Mouse (Mus musculus): ENCODE results near the gene Kcmf1. TPM values are rescaled to one million over a fixed set of nuclear protein-coding genes. Genes with fewer than 3 reads are reported as not detected.

Gene Kcmf1
- polyA plus RNA-seq, 1 experiment from 2014 or later, result 34.8 TPM

GRCm38 (mm10) chr6:72824971-72825737, 74.6 kb downstream of the Kcmf1 start:
- H3K4me1 ChIP-seq (ENCODE audit: control insufficient read depth, insufficient read depth, low read length), result peaks cover 9% of the 10 kb centered on the region; the same call in 1 of the 2 replicates
- H3K4me2 ChIP-seq (ENCODE audit: low read length), result peak overlapping the region; percentile 58
- H3K9ac ChIP-seq (replicated peaks; ENCODE audit: low read length), result peak overlapping the region; percentile 39; the same call in 1 of the 2 replicates
- DNase-seq (peak; percentile 62), ATAC-seq (ENCODE audit: low FRiP score, low TSS enrichment) (peak; percentile 85)
- no peaks in the 10 kb centered on the region for H3K27me3 ChIP-seq (ENCODE audit: control insufficient read depth, insufficient read depth, low read length)
- H3K4me3 ChIP-seq (replicated peaks; ENCODE audit: low read depth, low read length), result peak overlapping the region; percentile 22
- WGBS, result 2% methylated on average over 26 of the region's 26 CpGs
- H3K36me3 ChIP-seq (ENCODE audit: control insufficient read depth, insufficient read depth, low read length), result no peaks in the 10 kb centered on the region
- H3K9me3 ChIP-seq (ENCODE audit: control insufficient read depth, low read length), result no peaks in the 10 kb centered on the region
- H3K27ac ChIP-seq (replicated peaks; ENCODE audit: low read depth, low read length), result no peak overlapping the region; the same call in 1 of the 2 replicates

GRCm38 (mm10) chr6:72813456-72813855, 86.3 kb downstream of the Kcmf1 start:
- ATAC-seq (ENCODE audit: low FRiP score, low TSS enrichment) (no peak), DNase-seq (no peak)
- H3K36me3 ChIP-seq (ENCODE audit: control insufficient read depth, insufficient read depth, low read length), result no peaks in the 10 kb centered on the region
- no peak overlapping the region for H3K9ac ChIP-seq (replicated peaks; ENCODE audit: low read length)
- no peak overlapping the region for H3K4me2 ChIP-seq (ENCODE audit: low read length)
- 77% methylated on average over 9 of the region's 9 CpGs for WGBS
- no peaks in the 10 kb centered on the region for H3K27me3 ChIP-seq (ENCODE audit: control insufficient read depth, insufficient read depth, low read length)
- no peak overlapping the region for H3K27ac ChIP-seq (replicated peaks; ENCODE audit: low read depth, low read length)
- no peaks in the 10 kb centered on the region for H3K9me3 ChIP-seq (ENCODE audit: control insufficient read depth, low read length)
- H3K4me3 ChIP-seq (replicated peaks; ENCODE audit: low read depth, low read length), result no peak overlapping the region
- no peaks in the 10 kb centered on the region for H3K4me1 ChIP-seq (ENCODE audit: control insufficient read depth, insufficient read depth, low read length)

GRCm38 (mm10) chr6:72810248-72810647, 89.5 kb downstream of the Kcmf1 start:
- Histone ChIP-seq H3K4me1 (ENCODE audit: control insufficient read depth, insufficient read depth, low read length) (no peaks in the 10 kb centered on the region), H3K27me3 (ENCODE audit: control insufficient read depth, insufficient read depth, low read length) (no peaks in the 10 kb centered on the region), H3K36me3 (ENCODE audit: control insufficient read depth, insufficient read depth, low read length) (no peaks in the 10 kb centered on the region), H3K4me2 (ENCODE audit: low read length) (no peak overlapping the region), H3K9me3 (ENCODE audit: control insufficient read depth, low read length) (no peaks in the 10 kb centered on the region), H3K9ac (replicated peaks; ENCODE audit: low read length) (no peak overlapping the region), H3K27ac (replicated peaks; ENCODE audit: low read depth, low read length) (no peak overlapping the region), H3K4me3 (replicated peaks; ENCODE audit: low read depth, low read length) (no peak overlapping the region)
- ATAC-seq (ENCODE audit: low FRiP score, low TSS enrichment), result no peak
- WGBS, result 71% methylated on average over 7 of the region's 7 CpGs
- DNase-seq, result no peak

- Histone ChIP-seq H3K27me3 (ENCODE audit: control insufficient read depth, insufficient read depth, low read length) (no peaks in the 10 kb centered on the region), H3K9me3 (ENCODE audit: control insufficient read depth, low read length) (no peaks in the 10 kb centered on the region), H3K4me2 (ENCODE audit: low read length) (no peak overlapping the region), H3K4me1 (ENCODE audit: control insufficient read depth, insufficient read depth, low read length) (no peaks in the 10 kb centered on the region), H3K36me3 (ENCODE audit: control insufficient read depth, insufficient read depth, low read length) (no peaks in the 10 kb centered on the region), H3K27ac (replicated peaks; ENCODE audit: low read depth, low read length) (no peak overlapping the region), H3K9ac (replicated peaks; ENCODE audit: low read length) (no peak overlapping the region), H3K4me3 (replicated peaks; ENCODE audit: low read depth, low read length) (no peak overlapping the region)
- no peak for ATAC-seq (ENCODE audit: low FRiP score, low TSS enrichment)
- no peak for DNase-seq
- 80% methylated on average over 4 of the region's 4 CpGs for WGBS
Observed at GRCm38 (mm10) chr6:72809522-72810149, 90.1 kb downstream of the Kcmf1 start.

GRCm38 (mm10) chr6:72808342-72808741, 91.4 kb downstream of the Kcmf1 start:
- Histone ChIP-seq H3K9ac (replicated peaks; ENCODE audit: low read length) (no peak overlapping the region), H3K27me3 (ENCODE audit: control insufficient read depth, insufficient read depth, low read length) (no peaks in the 10 kb centered on the region), H3K4me1 (ENCODE audit: control insufficient read depth, insufficient read depth, low read length) (no peaks in the 10 kb centered on the region), H3K9me3 (ENCODE audit: control insufficient read depth, low read length) (no peaks in the 10 kb centered on the region), H3K36me3 (ENCODE audit: control insufficient read depth, insufficient read depth, low read length) (no peaks in the 10 kb centered on the region), H3K4me3 (replicated peaks; ENCODE audit: low read depth, low read length) (no peak overlapping the region), H3K27ac (replicated peaks; ENCODE audit: low read depth, low read length) (no peak overlapping the region), H3K4me2 (ENCODE audit: low read length) (no peak overlapping the region)
- WGBS, result 76% methylated on average over 3 of the region's 3 CpGs
- DNase-seq (no peak), ATAC-seq (ENCODE audit: low FRiP score, low TSS enrichment) (no peak)

- WGBS, result 92% methylated on average over 6 of the region's 6 CpGs
- no peak overlapping the region for H3K4me3 ChIP-seq (replicated peaks; ENCODE audit: low read depth, low read length)
- ATAC-seq (ENCODE audit: low FRiP score, low TSS enrichment) (no peak), DNase-seq (no peak)
- H3K4me1 ChIP-seq (ENCODE audit: control insufficient read depth, insufficient read depth, low read length), result no peaks in the 10 kb centered on the region
- H3K27ac ChIP-seq (replicated peaks; ENCODE audit: low read depth, low read length), result no peak overlapping the region
- H3K9ac ChIP-seq (replicated peaks; ENCODE audit: low read length), result no peak overlapping the region
- H3K9me3 ChIP-seq (ENCODE audit: control insufficient read depth, low read length), result no peaks in the 10 kb centered on the region
- H3K4me2 ChIP-seq (ENCODE audit: low read length), result no peak overlapping the region
- H3K36me3 ChIP-seq (ENCODE audit: control insufficient read depth, insufficient read depth, low read length), result no peaks in the 10 kb centered on the region
- H3K27me3 ChIP-seq (ENCODE audit: control insufficient read depth, insufficient read depth, low read length), result no peaks in the 10 kb centered on the region
Observed at GRCm38 (mm10) chr6:72803669-72804068, 96.1 kb downstream of the Kcmf1 start.

GRCm38 (mm10) chr6:72802119-72802518, 97.7 kb downstream of the Kcmf1 start:
- Histone ChIP-seq H3K4me2 (ENCODE audit: low read length) (no peak overlapping the region), H3K36me3 (ENCODE audit: control insufficient read depth, insufficient read depth, low read length) (no peaks in the 10 kb centered on the region), H3K4me3 (replicated peaks; ENCODE audit: low read depth, low read length) (no peak overlapping the region), H3K9me3 (ENCODE audit: control insufficient read depth, low read length) (no peaks in the 10 kb centered on the region), H3K27me3 (ENCODE audit: control insufficient read depth, insufficient read depth, low read length) (no peaks in the 10 kb centered on the region), H3K9ac (replicated peaks; ENCODE audit: low read length) (no peak overlapping the region), H3K4me1 (ENCODE audit: control insufficient read depth, insufficient read depth, low read length) (no peaks in the 10 kb centered on the region), H3K27ac (replicated peaks; ENCODE audit: low read depth, low read length) (no peak overlapping the region)
- no peak for DNase-seq
- WGBS, result 87% methylated on average over 6 of the region's 6 CpGs
- ATAC-seq (ENCODE audit: low FRiP score, low TSS enrichment), result no peak

GRCm38 (mm10) chr6:72800641-72801040, 99.1 kb downstream of the Kcmf1 start:
- 52% methylated on average over 2 of the region's 2 CpGs for WGBS

GRCm38 (mm10) chr6:72797763-72798162, 102.0 kb downstream of the Kcmf1 start:
- no peaks in the 10 kb centered on the region for H3K27me3 ChIP-seq (ENCODE audit: control insufficient read depth, insufficient read depth, low read length)
- H3K4me3 ChIP-seq (replicated peaks; ENCODE audit: low read depth, low read length), result no peak overlapping the region
- H3K4me1 ChIP-seq (ENCODE audit: control insufficient read depth, insufficient read depth, low read length), result no peaks in the 10 kb centered on the region
- no peak overlapping the region for H3K27ac ChIP-seq (replicated peaks; ENCODE audit: low read depth, low read length)
- H3K4me2 ChIP-seq (ENCODE audit: low read length), result no peak overlapping the region
- ATAC-seq (ENCODE audit: low FRiP score, low TSS enrichment) (no peak), DNase-seq (no peak)
- H3K9me3 ChIP-seq (ENCODE audit: control insufficient read depth, low read length), result no peaks in the 10 kb centered on the region
- no peak overlapping the region for H3K9ac ChIP-seq (replicated peaks; ENCODE audit: low read length)
- H3K36me3 ChIP-seq (ENCODE audit: control insufficient read depth, insufficient read depth, low read length), result no peaks in the 10 kb centered on the region

More at GRCm38 (mm10) chr6:72800641-72801040, 99.1 kb downstream of the Kcmf1 start:
- Histone ChIP-seq H3K4me2 (ENCODE audit: low read length) (no peak overlapping the region), H3K36me3 (ENCODE audit: control insufficient read depth, insufficient read depth, low read length) (no peaks in the 10 kb centered on the region), H3K27ac (replicated peaks; ENCODE audit: low read depth, low read length) (no peak overlapping the region), H3K4me1 (ENCODE audit: control insufficient read depth, insufficient read depth, low read length) (no peaks in the 10 kb centered on the region), H3K27me3 (ENCODE audit: control insufficient read depth, insufficient read depth, low read length) (no peaks in the 10 kb centered on the region), H3K4me3 (replicated peaks; ENCODE audit: low read depth, low read length) (no peak overlapping the region), H3K9ac (replicated peaks; ENCODE audit: low read length) (no peak overlapping the region), H3K9me3 (ENCODE audit: control insufficient read depth, low read length) (no peaks in the 10 kb centered on the region)
- no peak for ATAC-seq (ENCODE audit: low FRiP score, low TSS enrichment)
- no peak for DNase-seq
